Mouse (Mus musculus): ENCODE measurements around the gene Agap1. TPM values are rescaled to one million over a fixed set of nuclear protein-coding genes. Genes with fewer than 3 reads are reported as not detected.

Gene Agap1
- total and polyA plus RNA-seq, 3 experiments = 0.01 TPM; not detected in 2

DNA sequence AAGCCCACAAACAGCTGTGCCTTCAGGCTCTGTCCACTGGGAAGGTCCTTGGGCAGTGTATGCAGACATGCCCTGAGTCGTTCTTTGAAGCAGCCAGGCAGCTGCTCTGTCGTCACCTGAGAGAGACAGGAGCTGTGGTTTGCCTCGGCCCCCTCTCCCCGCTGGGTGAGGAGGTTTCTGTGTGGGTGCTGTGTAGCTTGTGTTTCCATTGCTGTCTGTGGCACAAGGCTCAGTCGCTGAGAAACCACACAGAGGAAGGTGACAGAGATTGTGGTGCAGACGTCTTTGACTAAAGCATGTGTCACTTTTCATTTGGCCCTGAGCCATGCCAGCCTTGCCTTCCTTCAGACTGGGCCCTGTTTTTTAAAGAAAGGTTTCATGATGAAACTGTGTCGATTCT is 148.3 kb downstream of the Agap1 start:
- no peaks in the 10 kb centered on the region for H3K79me2 ChIP-seq (ENCODE audit: control insufficient read depth, insufficient read depth, low read length, poor library complexity)
- H3K9ac ChIP-seq (ENCODE audit: control insufficient read depth, low read depth, low read length, poor library complexity, severe bottlenecking) = no peak overlapping the region
- TF ChIP-seq MYB (IDR thresholded peaks at IDR 0.05; ENCODE audit: low read depth, low read length) (no peak), ZKSCAN1 (IDR thresholded peaks at IDR 0.05; ENCODE audit: low read depth, low read length) (no peak), MEF2A (IDR thresholded peaks at IDR 0.05; ENCODE audit: extremely low read depth, insufficient replicate concordance, low read depth, low read length, poor library complexity, severe bottlenecking) (no peak), GATA1 (IDR thresholded peaks at IDR 0.05; ENCODE audit: low read depth, low read length) (no peak), ZC3H11A (IDR thresholded peaks at IDR 0.05; ENCODE audit: low read depth, low read length) (no peak)
- no peak for DNase-seq (ENCODE audit: low read depth, low spot score)
- no peaks in the 10 kb centered on the region for H3K4me1 ChIP-seq (ENCODE audit: control insufficient read depth in 1 of 2, insufficient read depth in 2 of 2, low read length in 2 of 2)
- no peak overlapping the region for H3K4me3 ChIP-seq (ENCODE audit: control insufficient read depth in 1 of 2, insufficient read depth in 1 of 2, low read depth in 2 of 2, low read length in 2 of 2)
- H3K9me3 ChIP-seq (replicated peaks; ENCODE audit: insufficient read depth, low read length) = no peaks in the 10 kb centered on the region; the same call in 1 of the 2 replicates
- H3K27ac ChIP-seq (ENCODE audit: control insufficient read depth, low read depth, low read length) = no peak overlapping the region
- no peaks in the 10 kb centered on the region for H3K27me3 ChIP-seq (ENCODE audit: control insufficient read depth in 1 of 2, insufficient read depth in 2 of 2, low read length in 2 of 2)
- H3K36me3 ChIP-seq (ENCODE audit: control insufficient read depth in 1 of 2, insufficient read depth in 2 of 2, low read length in 2 of 2) = no peaks in the 10 kb centered on the region

- Histone ChIP-seq H3K9ac (ENCODE audit: control insufficient read depth, low read depth, low read length, poor library complexity, severe bottlenecking) (no peak overlapping the region), H3K27ac (ENCODE audit: control insufficient read depth, low read depth, low read length) (no peak overlapping the region), H3K4me1 (ENCODE audit: control insufficient read depth in 1 of 2, insufficient read depth in 2 of 2, low read length in 2 of 2) (no peaks in the 10 kb centered on the region), H3K27me3 (ENCODE audit: control insufficient read depth in 1 of 2, insufficient read depth in 2 of 2, low read length in 2 of 2) (no peaks in the 10 kb centered on the region), H3K36me3 (ENCODE audit: control insufficient read depth in 1 of 2, insufficient read depth in 2 of 2, low read length in 2 of 2) (no peaks in the 10 kb centered on the region), H3K4me3 (ENCODE audit: control insufficient read depth in 1 of 2, insufficient read depth in 1 of 2, low read depth in 2 of 2, low read length in 2 of 2) (no peak overlapping the region), H3K9me3 (replicated peaks; ENCODE audit: insufficient read depth, low read length) (no peaks in the 10 kb centered on the region; the same call in 1 of the 2 replicates), H3K79me2 (ENCODE audit: control insufficient read depth, insufficient read depth, low read length, poor library complexity) (no peaks in the 10 kb centered on the region)
- TF ChIP-seq ZKSCAN1 (IDR thresholded peaks at IDR 0.05; ENCODE audit: low read depth, low read length) (no peak), CTCF (IDR thresholded peaks at IDR 0.05 in 2 of 3, conservative IDR thresholded peaks at IDR 0.05 in 1 of 3; ENCODE audit: control insufficient read depth in 1 of 3, insufficient read depth in 1 of 3, low read depth in 2 of 3, low read length in 3 of 3, poor library complexity in 1 of 3, severe bottlenecking in 1 of 3) (peak; percentile 17 to 53 (median 17))
- peak; percentile 5 for DNase-seq (ENCODE audit: low read depth, low spot score)
Measured at GRCm38 (mm10) chr1:89606612-89607011, 152.0 kb downstream of the Agap1 start.

DNA sequence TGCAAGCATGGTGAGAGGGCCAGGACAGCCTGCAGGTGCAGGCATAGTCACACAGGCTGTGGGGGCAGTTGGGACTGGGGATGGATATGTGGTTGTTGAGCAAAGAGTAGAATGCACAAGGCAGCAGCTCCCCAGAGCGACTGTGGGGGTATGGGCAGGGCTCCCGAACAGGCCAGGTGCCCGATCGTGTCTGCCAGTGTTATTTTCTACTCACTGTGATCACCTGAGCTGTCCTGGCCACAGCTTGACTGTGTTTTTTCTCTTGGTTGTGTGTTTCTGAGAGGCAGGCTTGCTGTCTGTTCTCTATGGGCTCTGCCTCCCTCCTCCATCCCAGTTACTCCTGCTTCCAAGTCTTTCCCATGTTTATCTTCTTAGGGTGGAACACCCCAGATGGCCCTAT is 154.2 kb downstream of the Agap1 start:
- Histone ChIP-seq H3K36me3 (ENCODE audit: control insufficient read depth in 1 of 2, insufficient read depth in 2 of 2, low read length in 2 of 2) (no peaks in the 10 kb centered on the region), H3K9ac (ENCODE audit: control insufficient read depth, low read depth, low read length, poor library complexity, severe bottlenecking) (no peak overlapping the region), H3K27ac (ENCODE audit: control insufficient read depth, low read depth, low read length) (no peak overlapping the region), H3K9me3 (replicated peaks; ENCODE audit: insufficient read depth, low read length) (no peaks in the 10 kb centered on the region), H3K27me3 (ENCODE audit: control insufficient read depth in 1 of 2, insufficient read depth in 2 of 2, low read length in 2 of 2) (no peaks in the 10 kb centered on the region), H3K4me3 (ENCODE audit: control insufficient read depth in 1 of 2, insufficient read depth in 1 of 2, low read depth in 2 of 2, low read length in 2 of 2) (no peak overlapping the region), H3K4me1 (ENCODE audit: control insufficient read depth in 1 of 2, insufficient read depth in 2 of 2, low read length in 2 of 2) (no peaks in the 10 kb centered on the region), H3K79me2 (ENCODE audit: control insufficient read depth, insufficient read depth, low read length, poor library complexity) (no peaks in the 10 kb centered on the region)
- no peak for TF ChIP-seq TBP (IDR thresholded peaks at IDR 0.05; ENCODE audit: low read depth, low read length)
- no peak for TF ChIP-seq HCFC1 (IDR thresholded peaks at IDR 0.05; ENCODE audit: low read depth, low read length)
- no peak for TF ChIP-seq MYB (IDR thresholded peaks at IDR 0.05; ENCODE audit: low read depth, low read length)
- no peak for TF ChIP-seq RCOR1 (IDR thresholded peaks at IDR 0.05; ENCODE audit: low read depth, low read length)
- no peak for TF ChIP-seq TAL1 (IDR thresholded peaks at IDR 0.05; ENCODE audit: low read length)
- no peak for TF ChIP-seq SIN3A (IDR thresholded peaks at IDR 0.05; ENCODE audit: low read length)
- no peak for TF ChIP-seq USF2 (IDR thresholded peaks at IDR 0.05; ENCODE audit: borderline replicate concordance in 1 of 2, insufficient read depth in 1 of 2, low read depth in 1 of 2, low read length in 2 of 2)
- TF ChIP-seq GATA1 (IDR thresholded peaks at IDR 0.05; ENCODE audit: low read depth, low read length) = no peak
- TF ChIP-seq CHD2 (IDR thresholded peaks at IDR 0.05; ENCODE audit: low read length) = no peak
- TF ChIP-seq ZNF384 (IDR thresholded peaks at IDR 0.05; ENCODE audit: low read depth, low read length) = no peak
- no peak for TF ChIP-seq CHD1 (IDR thresholded peaks at IDR 0.05; ENCODE audit: low read depth, low read length)
- TF ChIP-seq JUND (IDR thresholded peaks at IDR 0.05; ENCODE audit: low read depth, low read length) = no peak
- no peak for TF ChIP-seq KAT2A (conservative IDR thresholded peaks at IDR 0.05; ENCODE audit: low read depth, low read length)
- no peak for TF ChIP-seq UBTF (IDR thresholded peaks at IDR 0.05; ENCODE audit: borderline replicate concordance, insufficient read depth, low read depth, low read length)
- TF ChIP-seq POLR2A (IDR thresholded peaks at IDR 0.05; ENCODE audit: control insufficient read depth in 1 of 2, insufficient read depth in 1 of 2, low read depth in 1 of 2, low read length in 2 of 2, poor library complexity in 1 of 2) = no peak
- no peak for TF ChIP-seq MAZ (IDR thresholded peaks at IDR 0.05; ENCODE audit: low read depth, low read length)
- DNase-seq (ENCODE audit: low read depth, low spot score) = no peak

Data from MEL (cell line).